Mouse (Mus musculus): Measurements from ENCODE around the gene Lpar6.

DNA sequence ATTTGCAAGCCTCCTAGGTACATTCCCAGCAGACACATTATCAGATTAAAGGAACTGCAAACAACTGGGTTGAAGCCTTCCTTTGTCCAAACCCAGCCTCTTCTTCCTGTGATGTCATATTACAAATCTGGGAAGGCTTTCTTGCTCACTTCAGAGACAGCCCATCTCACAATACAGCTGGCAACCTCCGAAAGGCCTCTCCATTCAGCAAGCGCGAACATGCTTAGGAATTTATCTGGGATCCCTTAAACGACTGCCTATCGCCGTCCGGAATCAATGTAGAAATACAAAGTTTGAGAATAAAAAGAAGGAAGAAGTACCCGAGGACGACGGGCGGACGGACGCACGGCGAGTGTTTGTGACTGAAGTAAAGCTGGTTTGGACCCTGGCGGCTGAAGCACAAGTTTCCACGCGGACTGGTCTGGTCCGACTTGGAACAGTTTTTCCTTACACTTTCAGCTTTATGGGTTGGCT lies at the start of gene Lpar6:
- TF ChIP-seq CTCF (IDR thresholded peaks at IDR 0.05; ENCODE audit: control insufficient read depth, insufficient read depth, insufficient read length) (no peak), USF1 (IDR thresholded peaks at IDR 0.05; ENCODE audit: low read depth) (no peak), MAX (IDR thresholded peaks at IDR 0.05) (peak; percentile 24), MYOG (IDR thresholded peaks at IDR 0.05; ENCODE audit: control insufficient read depth, extremely low read depth, insufficient read length) (no peak), MYOD1 (IDR thresholded peaks at IDR 0.05; ENCODE audit: control insufficient read depth, insufficient read length, low read depth) (no peak)

Measured in C2C12 (cell line).